Mouse (Mus musculus) heart, postnatal 4 days (tissue): ENCODE results near the gene Ppargc1a. TPM values are rescaled to one million over a fixed set of nuclear protein-coding genes. Genes with fewer than 3 reads are reported as not detected.

Experiments
- DNase-seq: peaks from one replicate; pipeline ENCODE4 v3.0.0; 2021
- total RNA-seq, 2 experiments: library from RNA; stranded (reverse); gene quantifications; 2 replicates each; pipeline ENCODE4 v1.2.3; 2021

Ppargc1a gene
- total RNA-seq, result 100 to 1,000 TPM; 132 to 141 TPM

DNA sequence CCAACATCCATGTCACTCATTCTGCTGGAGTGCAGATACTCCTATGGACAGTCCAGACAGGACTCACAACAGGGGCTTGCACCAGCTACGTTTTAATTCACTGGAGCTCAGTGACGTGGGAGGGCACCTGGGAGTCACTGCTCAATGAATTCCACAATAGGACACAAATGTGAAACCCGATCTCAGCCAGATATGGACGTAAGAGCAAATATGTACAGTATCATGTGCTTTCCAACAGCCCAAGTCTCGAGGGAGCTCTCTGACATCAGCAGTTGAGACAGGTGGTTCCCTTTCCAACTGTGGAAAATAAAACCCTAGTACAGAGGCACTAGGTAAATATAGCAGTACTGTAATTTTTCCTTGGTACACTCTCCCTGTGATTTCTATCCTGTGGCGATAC, at the start of gene Ppargc1a:
Gene Ppargc1a, minus strand, starts transcription at position 68 of the 400 bp plus-strand sequence.
- no peak for DNase-seq

DNA sequence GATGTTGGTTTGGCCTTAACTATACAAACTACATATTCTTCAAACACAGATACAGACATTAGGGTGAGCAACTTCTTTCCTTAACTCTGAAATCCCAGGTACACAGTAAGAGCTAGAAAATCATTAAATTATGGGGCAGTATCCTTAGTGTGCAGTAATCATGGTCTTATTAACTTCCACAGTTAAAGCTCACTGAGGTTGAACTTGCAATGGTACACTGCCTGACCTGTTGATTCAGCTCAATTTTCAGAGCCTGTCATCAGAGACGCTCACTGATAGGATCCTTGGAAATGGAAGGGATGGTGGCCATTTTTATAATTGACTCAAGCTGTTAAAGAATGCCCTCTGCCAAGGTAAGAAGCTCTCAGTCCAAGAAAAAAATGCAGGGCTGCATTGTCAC, 49.4 kb upstream of the Ppargc1a start:
- no peak for DNase-seq

DNA sequence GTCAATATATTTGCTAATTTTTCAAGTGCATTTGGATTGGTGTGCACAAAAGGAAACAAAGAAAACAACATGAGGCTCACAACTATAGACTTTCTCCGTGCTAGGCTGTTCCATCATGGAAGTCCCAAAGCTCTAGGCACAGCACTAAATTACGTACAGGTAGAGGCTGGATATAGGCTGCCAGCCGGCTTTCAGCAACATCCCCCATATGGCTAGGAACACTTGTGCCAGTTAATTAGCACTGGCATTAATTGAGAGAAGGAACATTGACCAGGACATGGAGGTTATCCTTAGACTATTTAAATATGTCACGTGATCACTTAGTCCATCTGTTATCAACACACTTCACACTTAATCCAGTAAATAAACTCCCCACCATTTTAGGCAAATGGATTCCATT, 44.5 kb upstream of the Ppargc1a start:
- DNase-seq, result no peak

DNA sequence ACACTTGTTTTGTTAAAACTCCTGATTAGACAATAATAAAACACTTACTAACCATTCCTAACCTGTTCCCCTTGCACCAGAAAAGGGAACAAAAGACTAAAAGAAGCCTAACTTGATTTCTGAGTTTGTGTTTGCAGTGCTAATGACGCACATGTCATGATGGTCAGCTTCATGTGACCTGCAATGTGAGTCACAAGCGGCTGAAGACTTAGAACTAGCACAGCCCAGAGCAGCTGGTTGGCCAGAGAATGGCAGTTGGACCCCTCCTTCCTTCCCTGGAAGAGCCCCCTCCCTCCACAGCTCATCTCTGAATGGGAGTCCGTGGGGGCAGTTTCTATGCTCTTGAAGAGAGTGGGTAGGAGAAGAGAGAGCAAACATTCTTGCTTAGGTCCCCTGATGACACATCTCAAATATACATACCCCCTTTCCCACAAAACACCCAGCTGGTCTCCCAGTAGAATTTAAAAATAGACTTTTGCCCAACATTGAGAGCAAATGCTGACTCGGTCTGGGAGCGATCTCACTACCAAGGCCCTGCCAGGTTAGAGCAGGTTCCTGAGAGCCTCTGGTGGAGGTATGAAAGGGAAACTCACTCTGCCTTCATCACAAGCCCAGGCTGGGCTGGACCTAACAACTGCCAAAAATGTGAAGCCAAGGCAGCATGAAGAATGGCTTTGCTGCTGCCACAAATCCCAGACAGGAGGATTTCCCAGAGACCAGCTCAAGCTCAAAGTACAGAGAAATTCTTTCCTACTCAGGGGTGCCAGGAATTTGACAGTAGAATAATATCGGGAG, 40.4 kb upstream of the Ppargc1a start:
- DNase-seq, result no peak

DNA sequence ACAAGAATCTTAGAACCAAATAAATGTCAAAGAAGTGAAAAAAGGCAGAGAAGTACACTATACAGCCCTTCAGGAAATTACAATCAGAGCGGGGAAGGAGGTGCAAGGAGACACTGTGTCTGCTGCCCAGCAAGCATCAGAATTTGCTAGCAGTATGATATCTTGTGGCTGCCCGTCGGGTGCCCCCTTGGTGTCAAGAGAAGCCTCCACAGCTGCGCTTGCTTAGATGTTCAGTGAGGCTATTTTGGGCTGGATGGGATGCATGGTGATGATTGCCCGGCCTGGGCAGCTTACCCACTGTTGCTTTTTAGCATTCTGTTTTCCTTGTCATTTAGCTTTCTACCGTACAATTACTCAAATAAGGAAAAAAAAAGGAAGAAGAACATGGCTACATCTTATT, 32.0 kb upstream of the Ppargc1a start:
- peak; percentile 50 for DNase-seq

DNA sequence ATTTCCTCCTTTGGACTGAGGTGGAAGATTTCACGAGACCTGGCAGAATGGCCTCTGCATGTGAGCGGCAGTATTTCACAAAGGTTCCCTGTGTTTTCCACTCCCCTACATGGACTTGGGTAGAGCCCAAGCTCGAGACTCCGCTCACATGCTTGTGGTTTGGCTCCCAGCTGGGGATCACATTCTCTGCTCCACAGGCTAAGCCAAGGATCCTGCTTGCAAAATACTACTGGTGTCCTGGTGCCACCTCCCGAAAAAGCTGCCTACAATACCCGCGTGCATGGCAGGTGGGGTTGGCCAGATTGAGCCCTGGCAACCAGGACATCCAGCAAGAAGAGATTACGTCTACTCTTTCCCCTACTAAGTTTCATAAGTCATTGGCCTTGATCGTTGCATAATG, 28.1 kb upstream of the Ppargc1a start:
- DNase-seq, result peak; percentile 62

DNA sequence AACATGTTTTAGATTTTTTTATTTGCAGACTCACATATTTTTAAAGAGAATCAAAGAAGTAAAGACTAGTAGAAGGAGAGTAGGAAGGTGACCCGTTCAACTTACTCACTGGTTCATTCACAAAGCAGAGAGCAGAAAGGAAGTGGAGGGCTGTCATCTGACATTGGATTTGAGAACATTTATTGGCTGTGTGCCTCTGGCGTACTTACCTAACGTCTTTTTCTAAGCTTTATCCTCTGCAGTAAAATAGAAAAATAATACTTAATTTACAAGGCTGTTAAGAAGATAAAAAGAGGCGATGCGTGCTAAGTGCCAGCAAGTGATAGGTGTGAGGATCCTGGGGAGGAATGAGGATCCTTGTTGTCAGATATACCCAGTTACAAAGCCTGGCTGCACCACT, 24.7 kb upstream of the Ppargc1a start:
- peak; percentile 17 for DNase-seq

DNA sequence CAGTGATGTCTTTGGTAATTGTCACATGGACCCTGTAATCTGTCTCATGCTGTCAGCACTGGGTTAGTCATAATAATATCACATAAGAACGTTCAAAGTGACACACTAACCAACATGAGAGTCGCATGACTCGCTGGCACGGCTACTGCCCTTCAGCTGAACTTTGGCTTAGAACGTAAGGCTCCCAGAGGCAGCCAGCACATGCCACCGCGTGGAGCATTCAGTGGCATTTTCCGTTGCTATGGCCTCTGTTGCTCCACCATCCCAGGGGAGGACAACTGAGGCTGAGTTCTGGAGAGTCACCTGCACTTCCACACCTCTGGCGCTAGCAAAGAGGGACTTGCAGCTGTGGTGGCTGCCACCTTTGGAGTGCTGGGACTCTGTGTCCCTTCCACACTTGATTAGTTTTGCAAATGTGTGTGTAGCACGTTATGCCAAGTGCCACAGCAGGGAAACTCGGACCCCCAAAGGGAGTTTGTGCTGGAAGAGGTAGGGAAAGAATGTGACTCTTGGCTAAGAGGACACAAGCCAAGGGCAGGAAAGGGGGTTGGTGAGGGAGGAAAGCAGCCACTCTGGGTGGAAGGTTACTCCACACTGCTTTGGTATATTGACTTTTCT, 24.1 kb upstream of the Ppargc1a start:
- peak; percentile 82 for DNase-seq

DNA sequence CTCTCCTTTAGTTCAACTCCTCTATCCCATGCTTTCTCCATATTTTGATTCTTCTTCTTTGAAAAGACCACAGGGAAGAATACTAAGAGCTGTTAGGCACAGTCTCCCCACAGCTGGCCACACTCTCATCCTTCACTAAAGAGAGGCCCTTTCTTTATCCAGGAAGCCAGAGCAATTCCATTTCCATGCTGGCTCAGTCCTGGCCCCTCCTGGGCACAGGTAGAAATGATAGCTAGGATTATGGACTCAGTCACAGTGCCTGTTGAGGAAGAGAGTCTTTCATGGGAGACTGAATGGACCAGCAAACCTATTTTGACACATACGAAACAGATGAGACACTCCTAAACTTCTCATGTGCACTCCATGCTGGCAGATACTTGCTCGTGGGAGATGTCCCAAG, 18.7 kb upstream of the Ppargc1a start:
- no peak for DNase-seq

DNA sequence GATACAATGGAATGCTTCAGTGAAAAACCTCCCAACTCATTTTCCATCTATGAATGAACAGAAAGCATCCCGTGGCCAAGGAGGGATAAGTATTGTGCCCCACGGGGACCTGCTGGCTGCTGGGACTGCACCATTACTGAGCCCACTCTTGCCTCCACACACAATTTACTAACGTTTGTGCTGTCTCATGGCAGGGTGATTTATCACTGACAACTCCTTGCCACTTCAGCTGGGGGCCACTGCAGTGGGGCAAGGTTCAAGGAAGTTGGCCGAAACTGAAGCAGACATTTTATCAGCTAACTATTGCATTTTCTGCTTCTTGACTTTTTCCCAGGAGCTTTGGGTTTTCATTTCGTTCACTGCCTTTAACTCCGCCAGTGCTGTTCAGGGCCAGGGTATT, 17.5 kb upstream of the Ppargc1a start:
- no peak for DNase-seq

DNA sequence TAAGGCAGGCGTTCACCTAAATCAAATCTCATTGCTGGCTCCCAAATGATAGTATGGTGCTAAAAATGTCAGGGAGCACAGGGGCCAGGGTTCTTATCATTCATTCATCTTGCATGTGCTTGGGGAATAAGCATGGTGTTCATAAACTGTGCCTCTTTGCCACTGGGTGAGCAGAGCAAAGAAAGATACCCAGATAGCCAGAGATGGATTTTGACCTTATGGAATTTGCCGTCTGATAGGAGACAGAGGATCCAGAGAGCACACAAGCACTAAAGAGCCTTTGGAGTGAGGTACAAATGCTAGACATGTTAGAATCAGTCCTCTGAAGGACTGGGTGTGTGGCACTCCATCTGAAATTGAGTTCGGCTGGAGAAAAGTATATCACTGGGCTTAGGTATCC, 16.7 kb upstream of the Ppargc1a start:
- DNase-seq, result no peak

DNA sequence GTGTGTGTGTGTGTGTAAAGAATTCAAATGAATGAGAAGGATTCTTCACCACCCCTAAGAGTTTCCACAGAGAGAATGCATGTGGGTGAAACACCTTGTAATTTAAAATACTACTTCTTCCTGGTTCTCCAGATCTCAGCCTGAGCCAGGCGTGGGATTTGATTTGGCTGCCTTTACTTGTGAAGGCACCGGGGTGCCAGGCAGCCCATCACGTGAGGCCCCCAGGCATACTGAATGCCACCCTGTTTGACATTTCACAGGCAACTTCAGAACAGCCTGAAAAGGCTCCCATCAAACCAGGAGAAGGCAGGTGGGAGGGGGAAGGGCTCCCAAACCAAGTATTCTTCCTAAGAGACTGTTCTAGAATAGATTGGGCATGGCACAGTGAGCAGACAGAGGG, 16.1 kb upstream of the Ppargc1a start:
- DNase-seq, result peak; percentile 25

DNA sequence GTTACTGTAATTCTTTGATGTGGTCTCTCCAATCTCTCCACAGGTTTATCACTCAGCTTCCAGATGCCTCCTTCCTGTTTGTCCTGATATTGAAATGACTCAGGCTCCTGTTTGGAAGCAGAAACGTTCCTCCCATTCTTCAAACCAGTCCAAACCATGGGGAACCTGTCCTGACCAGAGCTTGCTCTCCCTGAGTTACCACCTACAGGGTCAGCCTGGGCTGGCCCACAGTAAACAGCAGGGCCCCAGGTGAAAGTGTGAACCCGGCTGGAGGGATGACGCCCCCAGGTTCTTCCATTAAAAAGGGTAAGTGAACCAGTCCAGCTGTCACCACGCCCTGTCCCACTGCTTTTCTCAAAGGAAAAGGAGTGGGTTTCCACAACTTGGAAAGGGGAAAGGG, 15.5 kb upstream of the Ppargc1a start:
- no peak for DNase-seq

DNA sequence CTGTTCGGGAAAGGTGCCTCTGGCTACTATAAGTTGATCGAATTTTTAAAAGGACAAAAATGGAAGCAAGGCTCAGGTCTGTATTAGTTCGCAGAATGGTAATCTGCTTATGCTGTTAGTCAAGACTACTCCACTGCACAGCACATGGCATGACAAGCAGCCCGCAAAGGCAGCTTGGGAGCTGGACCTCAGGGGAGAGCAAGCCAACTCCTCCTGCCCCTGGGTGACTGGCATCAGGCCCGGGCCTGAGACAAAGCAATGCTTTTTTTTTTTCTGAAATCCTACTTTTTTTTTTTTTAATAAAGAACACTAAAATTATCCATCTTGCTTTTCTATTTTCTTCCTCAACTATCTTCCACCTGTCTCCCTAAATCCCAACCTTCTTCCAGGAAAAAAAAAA, 15.1 kb upstream of the Ppargc1a start:
- peak; percentile 36 for DNase-seq

DNA sequence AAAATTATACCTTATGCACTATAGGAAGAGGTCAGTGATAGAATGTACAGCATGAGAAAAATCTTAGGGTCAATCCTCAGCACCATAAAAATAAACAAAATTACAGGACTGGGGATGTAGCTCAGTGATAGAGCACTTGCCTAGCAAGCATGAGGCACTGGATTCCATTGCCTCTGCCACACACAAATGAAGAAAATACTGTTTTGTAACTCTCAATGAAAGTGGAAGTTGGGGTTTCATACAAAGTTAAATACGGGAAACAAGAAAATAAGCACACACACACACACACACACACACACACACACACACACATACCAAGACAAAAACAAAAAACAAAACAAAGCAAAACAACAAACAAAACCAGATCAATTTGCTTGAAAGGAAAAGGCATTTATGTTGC, 10.1 kb upstream of the Ppargc1a start:
- no peak for DNase-seq

DNA sequence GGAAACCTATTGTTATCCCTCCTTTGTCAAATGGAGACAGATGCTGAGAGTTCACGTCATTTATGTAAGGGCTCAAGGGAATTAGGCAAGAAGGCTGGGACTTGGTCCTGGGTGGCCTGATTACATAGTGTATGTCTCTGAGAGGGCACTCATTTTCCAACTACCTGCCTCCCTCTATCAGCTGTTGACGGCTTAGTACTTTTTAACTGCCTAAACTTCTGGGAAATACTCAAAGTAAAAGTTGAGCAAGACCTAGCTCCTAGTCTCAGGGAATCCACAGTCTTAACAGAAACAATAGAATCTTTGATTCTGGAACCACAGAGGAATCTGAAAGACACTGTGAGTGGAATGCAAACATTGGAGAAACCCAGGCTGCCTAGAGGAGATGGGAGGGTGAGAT, 6.2 kb upstream of the Ppargc1a start:
- DNase-seq, result no peak

DNA sequence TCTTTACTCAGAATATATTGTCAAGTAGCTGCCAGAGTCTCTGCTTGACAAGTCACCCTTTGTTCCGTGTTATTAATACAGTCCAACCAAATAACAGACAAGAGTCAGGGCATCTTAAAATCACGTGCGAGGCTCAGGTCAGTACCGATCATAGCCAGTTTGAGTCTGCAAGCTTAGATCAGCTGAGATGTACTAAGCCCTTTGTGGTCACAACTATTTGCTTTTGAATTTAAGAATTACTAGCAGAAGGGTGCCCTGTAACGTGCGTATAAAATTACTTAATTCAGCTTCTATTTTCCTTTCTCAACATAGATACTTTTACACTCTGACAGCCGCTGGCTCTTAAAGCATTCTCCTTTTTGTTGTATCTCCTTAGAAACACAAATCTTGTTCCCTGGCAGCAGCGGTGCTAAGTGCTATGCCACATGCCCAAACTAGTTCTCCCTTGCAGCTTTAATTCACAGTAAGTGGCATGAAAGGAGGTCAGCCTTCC, 718 bp upstream of the Ppargc1a start:
- DNase-seq, result no peak

DNA sequence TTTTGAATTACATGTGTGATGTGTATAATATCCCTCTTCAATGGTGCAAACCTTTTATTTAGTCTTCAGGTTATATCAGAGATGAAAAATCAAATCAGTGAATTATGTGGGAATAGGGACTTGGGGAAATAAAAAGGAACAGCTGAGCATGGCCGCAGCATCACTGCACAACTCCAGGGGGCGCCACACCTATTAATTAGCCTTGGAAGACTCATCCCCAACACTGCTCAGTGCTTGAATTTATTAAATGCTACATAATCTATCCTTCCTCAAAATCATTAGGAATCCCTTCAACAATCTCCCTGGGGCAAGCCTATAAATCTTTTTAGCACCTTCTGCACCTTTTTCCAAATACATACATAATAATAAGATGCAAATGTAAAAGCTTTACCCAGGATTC, 1.9 kb downstream of the Ppargc1a start:
- DNase-seq, result no peak

DNA sequence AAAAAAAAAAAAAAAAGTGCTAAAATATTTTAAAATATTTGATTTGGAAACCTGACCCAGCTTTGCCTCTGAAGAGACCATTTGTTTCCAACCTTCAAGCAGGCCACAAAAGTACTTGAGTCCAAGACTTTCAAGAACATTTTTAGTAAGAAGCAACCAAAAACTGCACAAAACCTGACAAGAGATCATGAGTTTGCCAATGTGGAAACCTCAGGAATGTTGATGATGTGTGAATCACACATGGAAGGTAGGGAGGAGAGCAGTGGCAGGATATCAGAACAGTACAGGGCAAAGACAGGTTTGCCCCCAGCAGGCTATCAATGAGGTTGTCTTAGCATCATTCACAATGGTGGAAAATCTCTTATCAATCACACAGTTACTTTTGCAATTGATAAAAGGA, 2.5 kb downstream of the Ppargc1a start:
- DNase-seq, result no peak

DNA sequence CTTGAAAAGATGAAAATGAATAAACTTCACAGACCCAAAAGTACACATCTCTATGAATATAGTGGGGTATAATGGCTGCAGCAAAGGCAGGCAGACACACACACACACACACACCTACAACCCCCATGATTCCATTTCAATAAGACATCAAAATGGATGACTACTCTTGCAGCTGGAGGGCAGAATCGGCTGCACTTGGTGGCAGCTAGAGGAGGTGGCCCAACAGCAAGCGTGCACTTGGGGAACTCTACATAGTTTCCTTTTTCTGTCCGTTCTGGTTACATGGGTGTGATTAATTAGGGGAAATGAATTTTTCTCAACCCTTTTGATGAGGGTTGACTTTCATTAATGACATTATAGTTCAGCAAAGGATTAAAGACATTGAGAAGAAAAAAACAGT, 4.0 kb downstream of the Ppargc1a start:
- DNase-seq, result no peak

DNA sequence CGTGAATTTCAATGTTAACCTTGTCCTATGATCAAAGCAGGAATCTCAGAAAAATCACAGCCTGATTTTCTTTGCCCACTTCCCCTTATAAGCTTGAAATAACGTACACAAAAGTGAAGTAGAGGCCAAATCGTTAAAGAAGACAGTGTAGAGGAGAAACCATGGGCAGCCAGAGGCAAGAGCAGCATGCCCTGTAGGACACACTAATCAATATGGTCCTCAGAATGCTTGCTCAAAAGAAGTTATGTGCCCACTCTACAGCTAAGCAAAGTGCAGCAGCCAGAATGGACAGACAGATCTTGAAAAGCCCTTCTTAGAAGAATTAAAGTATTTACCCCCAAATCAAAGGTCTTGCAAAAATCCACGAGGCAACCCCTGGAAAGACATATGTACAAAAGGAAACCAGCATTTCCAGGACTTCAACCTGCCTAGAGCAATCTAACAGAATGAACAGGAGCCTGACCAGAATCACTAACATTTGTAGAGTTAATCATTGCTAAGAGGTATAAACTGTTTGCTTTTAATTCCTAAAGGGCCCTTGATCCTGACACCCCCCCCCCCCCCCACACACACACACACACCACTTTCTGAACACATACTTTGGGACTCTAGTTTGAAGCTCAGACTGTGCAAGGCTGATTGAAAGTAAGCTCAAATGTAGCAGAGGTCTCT, 9.8 kb downstream of the Ppargc1a start:
- no peak for DNase-seq

DNA sequence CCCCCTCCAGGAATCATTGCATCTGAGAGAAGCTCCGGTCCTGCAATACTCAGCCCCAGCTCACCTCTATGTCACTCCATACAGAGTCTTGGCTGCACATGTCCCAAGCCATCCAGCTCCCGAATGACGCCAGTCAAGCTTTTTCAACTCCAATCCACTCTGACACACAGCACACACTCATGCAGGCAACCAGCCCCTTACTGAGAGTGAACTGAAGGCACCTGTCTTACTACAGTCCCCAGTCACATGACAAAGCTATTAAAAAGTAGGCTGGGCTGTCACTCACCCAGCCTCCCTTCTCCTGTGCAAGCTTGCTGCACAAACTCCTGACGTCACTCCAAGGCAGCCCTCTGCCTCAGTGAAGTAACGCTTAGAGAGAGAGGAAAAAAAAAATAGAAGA, 13.9 kb downstream of the Ppargc1a start:
- DNase-seq, result peak; percentile 63

DNA sequence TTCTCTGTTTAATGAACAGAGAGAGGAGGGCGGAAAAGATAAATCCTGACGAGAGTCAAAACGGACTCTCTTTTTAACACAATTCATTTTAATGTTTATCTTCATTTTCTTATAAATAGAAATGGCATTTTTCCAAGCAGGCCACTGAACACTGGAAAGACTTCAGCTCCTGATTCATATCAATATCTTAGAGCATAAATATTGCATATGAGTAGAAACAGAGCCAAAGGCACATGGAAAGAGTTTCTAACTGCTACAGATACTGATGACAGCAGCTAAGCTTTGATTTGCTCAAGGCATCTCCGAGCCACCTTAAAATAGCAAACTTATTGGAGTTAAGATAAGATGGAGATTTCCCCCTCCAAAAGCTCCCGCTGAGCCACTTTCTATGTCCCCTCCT, 14.3 kb downstream of the Ppargc1a start:
- no peak for DNase-seq
